Mouse (Mus musculus): ENCODE results near the gene Otop1. TPM values are rescaled to one million over a fixed set of nuclear protein-coding genes. Genes with fewer than 3 reads are reported as not detected.

Gene Otop1
- total and polyA plus RNA-seq, 2 experiments = not detected

- 0 out of 2 replicates have a peak, but pooled peaks cover 1% of the 10 kb centered on the region for H3K4me1 ChIP-seq (ENCODE audit: control insufficient read depth, insufficient read depth, low read length)
- 39% methylated on average over 4 of the region's 4 CpGs for WGBS
- TF ChIP-seq POLR2A (IDR thresholded peaks at IDR 0.05; ENCODE audit: extremely low read depth, insufficient read depth, low read length) (no peak), CTCF (IDR thresholded peaks at IDR 0.05; ENCODE audit: low read depth, low read length) (no peak)
Observed at GRCm38 (mm10) chr5:38255195-38255594, 20.6 kb upstream of the Otop1 start.

GRCm38 (mm10) chr5:38255644-38256043 is 20.1 kb upstream of the Otop1 start:
- no peak overlapping the region for H3K27ac ChIP-seq (replicated peaks; ENCODE audit: insufficient read depth, low read depth, low read length)
- TF ChIP-seq POLR2A (IDR thresholded peaks at IDR 0.05; ENCODE audit: extremely low read depth, insufficient read depth, low read length) (no peak), CTCF (IDR thresholded peaks at IDR 0.05; ENCODE audit: low read depth, low read length) (no peak)
- H3K4me3 ChIP-seq (ENCODE audit: insufficient read depth, low read depth, low read length) = no peak overlapping the region
- no peak for DNase-seq (ENCODE audit: extremely low read depth, low read depth, low spot score)
- H3K4me1 ChIP-seq (ENCODE audit: control insufficient read depth, insufficient read depth, low read length) = 0 out of 2 replicates have a peak, but pooled peaks cover 1% of the 10 kb centered on the region
- H3K79me2 ChIP-seq (ENCODE audit: control insufficient read depth, insufficient read depth, low read length) = no peaks in the 10 kb centered on the region
- H3K36me3 ChIP-seq (ENCODE audit: control insufficient read depth, insufficient read depth, low read length) = no peaks in the 10 kb centered on the region
- H3K27me3 ChIP-seq (ENCODE audit: control insufficient read depth, insufficient read depth, low read length) = no peaks in the 10 kb centered on the region; the same call in 1 of the 2 replicates
- 63% methylated on average over 3 of the region's 3 CpGs for WGBS
- no peak overlapping the region for H3K9ac ChIP-seq (ENCODE audit: low read depth, low read length)

More at GRCm38 (mm10) chr5:38255195-38255594, 20.6 kb upstream of the Otop1 start:
- H3K36me3 ChIP-seq (ENCODE audit: control insufficient read depth, insufficient read depth, low read length) = no peaks in the 10 kb centered on the region
- no peaks in the 10 kb centered on the region; the same call in 1 of the 2 replicates for H3K27me3 ChIP-seq (ENCODE audit: control insufficient read depth, insufficient read depth, low read length)
- no peak overlapping the region for H3K27ac ChIP-seq (replicated peaks; ENCODE audit: insufficient read depth, low read depth, low read length)
- H3K79me2 ChIP-seq (ENCODE audit: control insufficient read depth, insufficient read depth, low read length) = no peaks in the 10 kb centered on the region
- H3K9ac ChIP-seq (ENCODE audit: low read depth, low read length) = no peak overlapping the region
- H3K4me3 ChIP-seq (ENCODE audit: insufficient read depth, low read depth, low read length) = no peak overlapping the region
- DNase-seq (ENCODE audit: extremely low read depth, low read depth, low spot score) = no peak

- Histone ChIP-seq H3K36me3 (ENCODE audit: control insufficient read depth, insufficient read depth, low read length) (no peaks in the 10 kb centered on the region), H3K9ac (ENCODE audit: low read depth, low read length) (no peak overlapping the region), H3K79me2 (ENCODE audit: control insufficient read depth, insufficient read depth, low read length) (no peaks in the 10 kb centered on the region), H3K4me3 (ENCODE audit: insufficient read depth, low read depth, low read length) (no peak overlapping the region), H3K27ac (replicated peaks; ENCODE audit: insufficient read depth, low read depth, low read length) (no peak overlapping the region), H3K27me3 (ENCODE audit: control insufficient read depth, insufficient read depth, low read length) (no peaks in the 10 kb centered on the region; the same call in 1 of the 2 replicates), H3K4me1 (ENCODE audit: control insufficient read depth, insufficient read depth, low read length) (0 out of 2 replicates have a peak, but pooled peaks cover 1% of the 10 kb centered on the region)
- no peak for TF ChIP-seq CTCF (IDR thresholded peaks at IDR 0.05; ENCODE audit: low read depth, low read length)
- no peak for TF ChIP-seq POLR2A (IDR thresholded peaks at IDR 0.05; ENCODE audit: extremely low read depth, insufficient read depth, low read length)
- no peak for DNase-seq (ENCODE audit: extremely low read depth, low read depth, low spot score)
- 96% methylated on average over 1 of the region's 1 CpGs for WGBS
Observed at GRCm38 (mm10) chr5:38256551-38256950, 19.2 kb upstream of the Otop1 start.

- H3K27ac ChIP-seq (replicated peaks; ENCODE audit: insufficient read depth, low read depth, low read length) = no peak overlapping the region
- DNase-seq (ENCODE audit: extremely low read depth, low read depth, low spot score) = no peak
- no peak overlapping the region for H3K4me3 ChIP-seq (ENCODE audit: insufficient read depth, low read depth, low read length)
- WGBS = 91% methylated on average over 8 of the region's 8 CpGs
- H3K27me3 ChIP-seq (ENCODE audit: control insufficient read depth, insufficient read depth, low read length) = no peaks in the 10 kb centered on the region; the same call in 1 of the 2 replicates
- H3K9ac ChIP-seq (ENCODE audit: low read depth, low read length) = no peak overlapping the region
- 0 out of 2 replicates have a peak, but pooled peaks cover 1% of the 10 kb centered on the region for H3K4me1 ChIP-seq (ENCODE audit: control insufficient read depth, insufficient read depth, low read length)
- peaks cover 6% of the 10 kb centered on the region; the same call in 1 of the 2 replicates for H3K36me3 ChIP-seq (ENCODE audit: control insufficient read depth, insufficient read depth, low read length)
- H3K79me2 ChIP-seq (ENCODE audit: control insufficient read depth, insufficient read depth, low read length) = no peaks in the 10 kb centered on the region
- TF ChIP-seq CTCF (IDR thresholded peaks at IDR 0.05; ENCODE audit: low read depth, low read length) (no peak), POLR2A (IDR thresholded peaks at IDR 0.05; ENCODE audit: extremely low read depth, insufficient read depth, low read length) (no peak)
Observed at GRCm38 (mm10) chr5:38258034-38258772, 17.6 kb upstream of the Otop1 start.

- H3K4me1 ChIP-seq (ENCODE audit: control insufficient read depth, insufficient read depth, low read length) = 0 out of 2 replicates have a peak, but pooled peaks cover 1% of the 10 kb centered on the region
- no peak overlapping the region for H3K27ac ChIP-seq (replicated peaks; ENCODE audit: insufficient read depth, low read depth, low read length)
- H3K27me3 ChIP-seq (ENCODE audit: control insufficient read depth, insufficient read depth, low read length) = no peaks in the 10 kb centered on the region; the same call in 1 of the 2 replicates
- H3K4me3 ChIP-seq (ENCODE audit: insufficient read depth, low read depth, low read length) = no peak overlapping the region
- H3K79me2 ChIP-seq (ENCODE audit: control insufficient read depth, insufficient read depth, low read length) = no peaks in the 10 kb centered on the region
- peaks cover 11% of the 10 kb centered on the region; the same call in 1 of the 2 replicates for H3K36me3 ChIP-seq (ENCODE audit: control insufficient read depth, insufficient read depth, low read length)
- TF ChIP-seq POLR2A (IDR thresholded peaks at IDR 0.05; ENCODE audit: extremely low read depth, insufficient read depth, low read length) (no peak), CTCF (IDR thresholded peaks at IDR 0.05; ENCODE audit: low read depth, low read length) (no peak)
- no peak overlapping the region for H3K9ac ChIP-seq (ENCODE audit: low read depth, low read length)
- no peak for DNase-seq (ENCODE audit: extremely low read depth, low read depth, low spot score)
- WGBS = 95% methylated on average over 5 of the region's 5 CpGs
Observed at GRCm38 (mm10) chr5:38258773-38259146, 17.0 kb upstream of the Otop1 start.

Data from liver, adult 2 months (tissue).